Mouse (Mus musculus): Measurements from ENCODE around the gene Serpina1d.
"Not testable (repeated sequence)": the region's sequence is repeated elsewhere in the genome, so short reads cannot be mapped to it uniquely, and the experiment has no call there.

Serpina1d gene

GRCm38 (mm10) chr12:103773246-103773851 is at the start of gene Serpina1d:
Gene Serpina1d, minus strand, starts transcription at chr12:103773592.
- DNase-seq (ENCODE audit: low spot score in 2 of 2), result not testable (repeated sequence)

GRCm38 (mm10) chr12:103770597-103770996 is 2.8 kb downstream of the Serpina1d start:
- not testable (repeated sequence) for DNase-seq (ENCODE audit: low spot score in 2 of 2)

- not testable (repeated sequence) for DNase-seq (ENCODE audit: low spot score in 2 of 2)
Observed at GRCm38 (mm10) chr12:103763083-103763482, 10.3 kb downstream of the Serpina1d start.

- not testable (repeated sequence) for DNase-seq (ENCODE audit: low spot score in 2 of 2)
Observed at GRCm38 (mm10) chr12:103760316-103760715, 13.1 kb downstream of the Serpina1d start.

- not testable (repeated sequence) for DNase-seq (ENCODE audit: low spot score in 2 of 2)
Observed at GRCm38 (mm10) chr12:103745957-103746356, 27.4 kb downstream of the Serpina1d start.

- DNase-seq (ENCODE audit: low spot score in 2 of 2), result not testable (repeated sequence)
Observed at GRCm38 (mm10) chr12:103737791-103738580, 35.4 kb downstream of the Serpina1d start.

GRCm38 (mm10) chr12:103735566-103735965 is 37.8 kb downstream of the Serpina1d start:
- DNase-seq (ENCODE audit: low spot score in 2 of 2), result not testable (repeated sequence)

GRCm38 (mm10) chr12:103735101-103735500 is 38.3 kb downstream of the Serpina1d start:
- DNase-seq (ENCODE audit: low spot score in 2 of 2), result not testable (repeated sequence)
